Mouse (Mus musculus) small intestine, adult 10 weeks (tissue): ENCODE data around the gene Tgfb2. TPM values are rescaled to one million over a fixed set of nuclear protein-coding genes. Genes with fewer than 3 reads are reported as not detected.

Experiments used
- polyA plus RNA-seq: library from polyadenylated mRNA; stranded (reverse); fragments of 350-450 nt; fragmentation: Illumina TruSeq; extraction: RNeasy Lipid Tissue Mini Kit (QIAGEN cat#74804); gene quantifications from one replicate; pipeline ENCODE4 v1.2.3, GENCODE M21; 2014; ENCODE audit warnings: low replicate concordance

Gene Tgfb2
- 1.9 TPM for polyA plus RNA-seq

DNA sequence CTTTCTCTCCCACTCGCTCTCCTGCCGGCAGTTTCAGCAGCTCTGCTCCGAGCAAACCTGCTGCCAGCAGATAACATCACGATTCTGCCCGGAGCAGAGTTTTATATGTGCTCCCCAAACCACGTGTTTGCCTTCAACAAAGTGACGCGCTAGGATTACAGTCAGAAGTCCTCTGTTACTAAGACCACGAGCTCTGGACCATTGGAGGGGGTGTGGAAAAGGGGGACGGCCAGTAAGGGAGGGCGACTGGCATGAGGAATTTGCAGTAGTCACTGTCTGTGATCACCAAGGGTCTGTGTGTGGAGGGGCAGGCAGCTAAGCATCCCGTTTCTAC, at the start of gene Tgfb2:
Tgfb2 (minus strand) TSS at position 75 of the 334 bp plus-strand sequence.

DNA sequence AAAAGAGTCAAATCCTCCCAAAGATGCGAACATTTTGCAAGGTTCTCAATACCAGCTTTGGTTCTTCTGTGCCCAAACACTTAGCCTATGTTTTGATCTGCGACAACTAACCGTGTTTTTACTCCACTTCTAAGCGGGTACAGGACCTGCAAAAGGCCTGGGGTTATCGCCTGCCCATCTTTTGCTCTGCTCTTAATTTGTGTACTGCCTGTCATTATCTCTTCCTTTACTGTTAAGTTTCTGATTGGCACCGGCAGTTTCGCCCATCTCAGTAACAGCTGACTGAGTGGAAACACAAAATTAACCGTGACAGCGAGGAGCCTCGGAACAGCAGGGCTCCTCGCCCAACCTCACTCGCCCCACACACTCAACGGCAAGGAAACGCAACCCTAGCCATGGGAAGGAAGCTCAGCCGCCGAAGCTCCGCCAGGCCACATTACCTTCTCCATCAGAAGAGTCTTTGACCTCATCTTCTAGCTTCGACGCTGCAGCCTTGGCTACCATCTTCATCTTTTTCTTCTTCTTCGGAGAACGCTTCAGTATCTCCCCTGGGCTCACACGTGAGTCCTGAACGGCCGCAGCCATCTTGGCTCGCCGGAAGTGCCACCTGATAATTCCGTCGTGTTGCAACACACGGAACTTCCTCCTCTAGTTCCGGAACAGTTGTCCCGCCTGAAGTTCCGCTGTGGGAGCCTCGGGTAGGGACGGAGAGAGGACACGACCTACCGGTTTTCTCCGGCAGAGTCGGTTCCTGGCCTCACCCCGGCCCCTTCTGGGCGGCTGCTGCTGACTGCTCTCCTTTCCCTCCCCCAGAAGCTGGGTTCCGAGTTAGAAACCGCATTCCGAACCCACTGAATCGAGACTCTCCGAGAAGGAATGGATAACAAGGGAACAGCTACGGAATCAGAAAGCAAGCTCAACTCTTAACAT, 43.2 kb upstream of the Tgfb2 start, which contains the start of gene Rrp15:
Rrp15 (minus strand) TSS at position 635 of the 930 bp plus-strand sequence.

Other genes with a start within 250 kb of the Tgfb2 start
- 4.9 TPM for gene Rrp15, start 43.4 kb upstream of the Tgfb2 start, polyA plus RNA-seq